Mouse (Mus musculus): ENCODE measurements around the gene Slco1b2. TPM values are rescaled to one million over a fixed set of nuclear protein-coding genes. Genes with fewer than 3 reads are reported as not detected.

The Slco1b2 gene
- polyA plus RNA-seq (2012; rRNA removed; ENCODE audit: low replicate concordance), result 0.27 TPM in 1 of 2 replicates, not detected in the other

GRCm38 (mm10) chr6:141629291-141629690, at the start of gene Slco1b2:
Slco1b2 (plus strand) TSS chr6:141629518.

Other genes with a start within 250 kb of the Slco1b2 start
- 0.08 and 0.13 TPM in 2 replicates for gene Slco1c1, start 105.2 kb upstream of the Slco1b2 start, polyA plus RNA-seq (2012; rRNA removed; ENCODE audit: low replicate concordance)
- gene Gm5724, start 144.3 kb downstream of the Slco1b2 start, polyA plus RNA-seq (2012; rRNA removed; ENCODE audit: low replicate concordance), result not detected in 2 replicates
- not detected in 2 replicates for gene Slco1a4, start 226.7 kb downstream of the Slco1b2 start, polyA plus RNA-seq (2012; rRNA removed; ENCODE audit: low replicate concordance)

Data from mammary gland, adult 2 months (tissue).